Mouse (Mus musculus) erythroblast, adult 5-6 weeks (primary cell): ENCODE data around the gene Insm2. TPM values are rescaled to one million over a fixed set of nuclear protein-coding genes. Genes with fewer than 3 reads are reported as not detected.

Source experiments
- ATAC-seq: replicated peaks from 2 replicates; pipeline ENCODE4 v1.8.0; 2016; ENCODE audit warnings: moderate number of reproducible peaks, mild to moderate bottlenecking, moderate TSS enrichment, inconsistent platforms; ENCODE audit not compliant: poor library complexity, low FRiP score, severe bottlenecking
- total RNA-seq, 2 experiments: library from RNA; stranded (forward) in 1 of 2; stranded (reverse) in 1 of 2; fragments of 150-400 nt in 1 of 2; fragments of 200-764, 138-1000 nt in 1 of 2; gene quantifications; 2 replicates each; pipeline versions ENCODE4 v1.2.3 to v1.2.4; 2015 to 2017; ENCODE audit warnings: low replicate concordance in 2 of 2

The Insm2 gene
- total RNA-seq, 2 experiments from 2014 or later, result not detected

DNA sequence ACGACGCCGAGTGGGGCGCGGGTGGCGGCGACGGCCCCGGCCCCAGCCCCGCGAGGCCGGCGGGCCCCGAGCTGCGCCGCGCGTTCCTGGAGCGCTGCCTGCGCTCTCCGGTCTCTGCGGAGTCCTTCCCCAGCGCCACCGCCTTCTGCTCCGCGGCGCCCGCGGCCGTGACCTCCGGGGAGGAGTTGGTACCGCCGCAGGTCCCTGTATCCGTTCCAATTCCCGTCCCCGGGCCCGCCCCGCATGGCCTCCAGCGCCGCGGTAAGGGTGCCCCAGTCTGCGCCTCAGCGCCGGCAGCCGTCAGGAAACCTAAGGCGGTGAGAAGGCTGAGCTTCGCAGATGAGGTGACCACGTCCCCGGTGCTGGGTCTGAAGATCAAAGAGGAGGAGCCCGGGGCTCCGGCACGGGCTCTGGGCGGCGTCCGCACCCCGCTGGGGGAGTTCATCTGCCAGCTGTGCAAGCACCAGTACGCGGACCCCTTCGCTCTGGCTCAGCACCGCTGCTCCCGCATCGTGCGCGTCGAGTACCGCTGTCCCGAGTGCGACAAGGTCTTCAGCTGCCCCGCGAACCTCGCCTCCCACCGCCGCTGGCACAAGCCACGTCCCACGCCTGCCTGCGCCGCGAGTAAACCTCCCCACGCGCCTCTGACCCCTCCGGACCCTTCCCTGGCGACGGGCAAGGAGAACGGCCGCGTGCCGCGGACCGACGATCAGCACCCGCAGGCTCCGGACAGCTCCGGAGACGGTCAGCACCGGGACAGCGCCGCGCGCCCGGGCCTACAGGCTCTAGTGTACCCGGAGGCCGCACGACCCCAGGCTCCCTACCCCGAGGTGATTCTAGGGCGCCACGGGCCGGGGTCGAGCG is 644 bp downstream of the Insm2 start:
- ATAC-seq, result no peak

DNA sequence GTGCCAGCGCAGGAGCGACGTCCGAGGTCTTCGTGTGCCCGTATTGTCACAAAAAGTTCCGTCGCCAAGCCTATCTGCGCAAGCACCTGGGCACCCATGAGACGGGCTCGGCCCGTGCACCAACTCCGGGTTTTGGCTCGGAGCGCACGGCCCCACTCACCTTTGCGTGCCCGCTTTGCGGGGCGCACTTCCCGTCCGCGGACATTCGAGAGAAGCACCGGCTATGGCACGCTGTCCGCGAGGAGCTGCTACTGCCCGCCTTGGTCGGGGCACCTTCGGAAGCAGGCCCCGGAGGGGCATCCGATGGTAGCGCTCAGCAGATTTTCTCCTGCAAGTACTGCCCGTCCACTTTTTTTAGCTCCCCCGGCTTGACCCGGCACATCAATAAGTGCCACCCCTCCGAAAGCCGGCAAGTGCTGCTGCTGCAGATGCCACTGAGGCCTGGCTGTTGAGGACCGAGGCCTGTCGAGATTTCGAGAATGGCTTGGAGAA is 1.3 kb downstream of the Insm2 start:
- ATAC-seq, result no peak

DNA sequence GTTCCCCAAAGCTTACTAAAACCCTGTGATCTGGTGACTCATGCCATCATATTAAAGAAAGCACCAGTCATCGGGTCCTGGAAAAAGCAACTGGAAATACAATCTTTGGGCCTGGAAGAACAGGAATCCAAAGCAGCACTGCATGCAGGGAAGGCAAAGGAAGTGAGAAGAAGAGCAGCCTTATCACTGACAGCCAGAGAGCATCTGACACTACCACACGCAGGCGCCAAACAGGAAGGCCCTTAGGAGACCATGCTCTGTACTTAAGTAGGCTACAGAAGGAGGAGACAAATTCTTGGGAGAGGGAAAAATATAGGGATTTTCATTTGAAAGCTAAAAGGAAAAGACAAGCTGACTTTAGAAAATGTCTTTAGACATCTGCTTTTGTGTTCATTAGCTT is 5.2 kb downstream of the Insm2 start:
- ATAC-seq, result no peak

DNA sequence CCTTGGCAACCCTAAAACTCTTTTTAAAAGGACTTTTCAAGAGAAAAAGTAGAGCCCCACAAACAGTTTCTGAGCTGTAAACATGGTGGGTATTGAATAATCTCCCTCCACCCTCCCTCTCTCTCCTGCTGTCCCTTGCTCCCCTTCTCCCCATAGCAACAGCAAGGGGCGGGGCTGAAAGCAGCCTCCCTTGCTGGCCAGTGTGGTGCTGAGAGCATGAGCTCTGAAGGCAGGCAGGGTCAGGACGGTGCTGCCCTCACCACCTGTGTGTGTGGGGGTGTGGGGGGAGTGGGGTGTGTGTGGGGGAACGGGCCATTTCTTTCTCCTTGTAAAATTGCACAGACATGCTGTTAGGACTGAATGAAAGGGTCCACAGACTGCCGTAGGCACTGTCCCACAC is 8.7 kb downstream of the Insm2 start:
- no peak for ATAC-seq

DNA sequence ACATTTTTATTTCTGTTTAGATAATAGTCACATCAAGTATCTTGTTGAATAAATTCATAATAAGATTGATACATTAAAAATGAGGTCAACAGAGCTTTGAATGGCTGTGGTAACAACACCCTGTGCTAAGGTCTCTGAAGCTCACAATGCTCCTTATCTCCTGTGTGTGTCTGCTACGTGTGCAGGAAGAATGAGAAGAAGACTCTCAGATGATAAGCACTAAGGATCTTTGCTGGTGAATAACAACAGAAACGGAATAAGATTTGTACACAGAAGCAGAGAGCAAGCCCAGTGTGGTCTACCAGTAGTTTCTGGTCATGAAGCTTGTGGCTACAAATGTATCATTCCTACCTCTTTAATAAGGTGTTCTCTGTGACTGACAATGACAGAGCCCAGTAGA is 11.6 kb downstream of the Insm2 start:
- ATAC-seq, result no peak

DNA sequence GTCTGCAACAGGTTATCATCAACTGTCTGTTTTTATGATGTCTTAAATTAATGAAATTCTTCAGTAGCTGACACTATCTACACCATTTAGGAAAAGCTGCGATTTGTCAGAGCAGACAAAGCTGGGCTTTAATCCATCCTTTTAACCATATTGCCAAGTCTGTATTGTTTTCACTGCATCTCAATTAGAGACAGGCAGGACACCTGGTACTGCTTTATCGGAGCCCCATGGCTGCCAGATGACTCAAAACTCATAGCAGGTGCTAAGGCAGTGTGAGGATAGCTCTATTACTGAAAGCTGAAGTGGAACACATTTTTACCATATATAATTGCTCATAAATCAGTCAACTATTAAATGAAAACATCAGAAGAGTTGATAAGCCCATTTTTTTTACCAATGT is 21.1 kb downstream of the Insm2 start:
- ATAC-seq, result no peak

DNA sequence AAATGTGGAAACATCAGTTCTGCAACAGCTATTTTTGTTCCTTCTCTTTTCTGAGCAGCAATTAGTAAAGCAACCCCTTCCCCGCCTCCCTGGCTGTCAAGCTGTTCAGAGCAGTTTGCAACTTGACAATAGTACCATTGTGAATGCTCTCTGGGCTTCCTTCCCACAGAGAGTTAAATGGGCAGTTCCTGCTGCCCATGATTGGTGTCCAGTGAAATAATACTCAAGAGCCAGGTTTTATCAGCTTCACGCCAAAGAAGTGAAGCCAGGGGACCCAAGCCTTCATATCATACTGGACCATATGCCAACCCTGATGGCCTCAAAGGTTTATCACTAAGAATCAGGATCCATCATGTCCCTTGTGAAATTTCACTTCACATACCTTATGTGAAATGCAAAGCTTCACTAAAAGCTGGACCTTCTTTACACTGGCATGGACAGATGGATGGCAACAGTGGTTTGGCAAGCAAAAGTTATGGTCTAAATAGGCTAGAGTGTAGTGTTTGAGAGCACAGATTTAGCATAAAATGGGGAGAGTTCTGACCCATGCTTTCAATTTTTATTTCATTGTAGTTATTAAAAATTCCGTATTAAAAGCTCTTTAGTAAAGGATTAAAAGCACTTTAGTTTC is 23.5 kb downstream of the Insm2 start:
- ATAC-seq, result no peak

DNA sequence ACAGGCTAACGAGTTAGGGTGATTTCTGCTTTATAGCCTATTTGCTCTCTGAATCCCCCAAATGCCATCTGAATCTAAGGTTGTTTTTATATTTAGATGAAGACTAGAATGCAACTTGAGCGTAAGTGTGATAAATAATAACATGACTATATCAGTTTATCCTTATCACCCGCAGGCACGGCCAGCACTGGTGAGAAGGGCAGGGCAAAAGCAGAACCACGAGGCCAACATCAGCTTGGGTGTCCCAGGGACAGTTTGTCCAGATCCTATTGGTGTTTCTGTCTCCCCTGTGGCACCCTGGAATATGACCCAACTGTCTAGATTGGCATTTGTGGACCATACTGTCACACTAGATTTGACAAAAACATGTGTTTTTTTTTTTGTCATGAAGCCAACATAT is 24.0 kb downstream of the Insm2 start:
- ATAC-seq, result no peak

DNA sequence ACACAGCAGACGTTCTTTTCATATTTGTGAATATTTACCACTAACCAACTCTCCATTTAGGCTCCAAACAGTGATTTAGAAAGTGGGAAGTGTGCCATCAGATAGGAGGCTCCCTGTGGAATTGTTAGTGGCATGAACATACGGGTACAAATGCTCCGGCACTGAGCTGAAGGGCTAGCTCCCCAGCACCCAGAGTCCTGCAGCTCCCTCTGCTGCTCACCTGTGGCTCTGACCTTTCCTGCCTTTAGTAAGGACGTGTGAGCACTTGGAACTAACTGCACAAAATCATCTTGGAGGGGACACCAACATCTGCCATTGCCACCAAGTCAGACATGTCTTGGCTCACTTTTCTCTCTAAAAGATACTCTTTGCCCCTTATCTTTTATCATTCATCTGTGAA is 27.5 kb downstream of the Insm2 start:
- ATAC-seq, result no peak

DNA sequence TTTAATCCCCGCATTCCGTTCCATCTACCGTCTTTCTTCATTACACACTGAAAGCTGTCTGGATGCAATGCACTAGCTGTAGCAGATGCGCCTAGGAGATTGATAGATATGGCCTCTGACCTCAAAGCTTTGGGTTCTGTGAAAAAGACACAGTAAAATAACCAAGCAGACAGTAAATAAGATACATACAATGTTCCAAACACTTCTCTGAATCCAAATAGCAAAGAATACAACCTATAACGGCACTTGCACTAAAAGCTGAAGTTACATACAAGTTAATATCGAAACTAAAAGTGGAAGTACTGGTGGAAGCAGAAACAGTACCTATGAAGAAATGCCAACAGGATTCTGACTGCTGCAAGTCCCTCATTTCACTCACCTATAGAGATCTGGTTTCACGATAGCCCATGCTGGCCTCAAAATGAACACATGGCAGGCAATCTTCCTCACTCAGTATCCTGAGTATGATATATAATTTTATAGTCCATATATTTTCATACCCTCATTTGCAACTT is 48.8 kb downstream of the Insm2 start:
- ATAC-seq, result no peak

Other genes with a start within 250 kb of the Insm2 start
- 66.3 and 98.4 TPM in 2 replicates for gene Psma6, start 215.2 kb upstream of the Insm2 start, total RNA-seq (2015; ENCODE audit: low replicate concordance)
- 99.5 and 111 TPM in 2 replicates for gene Psma6, start 215.2 kb upstream of the Insm2 start, total RNA-seq (2017; ENCODE audit: low replicate concordance)
- gene Nfkbia, start 106.8 kb upstream of the Insm2 start, total RNA-seq (2015; ENCODE audit: low replicate concordance), result 13.4 and 14.8 TPM in 2 replicates
- gene Nfkbia, start 106.8 kb upstream of the Insm2 start, total RNA-seq (2017; ENCODE audit: low replicate concordance), result 14.1 and 20.5 TPM in 2 replicates
- not detected in 2 replicates for gene Aldoart2, start 34.2 kb upstream of the Insm2 start, total RNA-seq (2015; ENCODE audit: low replicate concordance)
- not detected in 2 replicates for gene Aldoart2, start 34.2 kb upstream of the Insm2 start, total RNA-seq (2017; ENCODE audit: low replicate concordance)
- 25.2 and 30.5 TPM in 2 replicates for gene Ralgapa1, start 221.7 kb downstream of the Insm2 start, total RNA-seq (2015; ENCODE audit: low replicate concordance)
- gene Ralgapa1, start 221.7 kb downstream of the Insm2 start, total RNA-seq (2017; ENCODE audit: low replicate concordance), result 9.6 and 12.5 TPM in 2 replicates
- gene Brms1l, start 236.9 kb downstream of the Insm2 start, total RNA-seq (2015; ENCODE audit: low replicate concordance), result 7.7 and 11.0 TPM in 2 replicates
- gene Brms1l, start 236.9 kb downstream of the Insm2 start, total RNA-seq (2017; ENCODE audit: low replicate concordance), result 4.3 and 14.5 TPM in 2 replicates